Mouse (Mus musculus) brain, embryonic 14.5 days (tissue): ENCODE measurements at regions not wholly inside any gene's neighbourhood (a gene's known extent, or its start where the extent isn't known, plus 50 kb on each side); places are given as distances from the start of the nearest gene placed in this dataset.

Experiments
- CTCF ChIP-seq: fragments of 200-500 bp; IDR thresholded peaks from 2 replicates; pipeline ENCODE4 v1.5.1; 2012; ENCODE audit warnings: inconsistent platforms, mild to moderate bottlenecking, moderate library complexity, borderline replicate concordance; ENCODE audit not compliant: insufficient read depth, insufficient read length; ENCODE audit errors: extremely low read depth
- POLR2A ChIP-seq: fragments of 200-500 bp; IDR thresholded peaks from 2 replicates; pipeline ENCODE4 v1.6.1; 2012; ENCODE audit warnings: mild to moderate bottlenecking, inconsistent platforms, borderline replicate concordance; ENCODE audit not compliant: poor library complexity, insufficient read depth, insufficient read length, severe bottlenecking; ENCODE audit errors: extremely low read depth

GRCm38 (mm10) chr3:63538881-63539280, 55.2 kb upstream of the Gm34302 start:
- TF ChIP-seq CTCF, result no peak
- TF ChIP-seq POLR2A, result no peak
